Mouse (Mus musculus) testis, adult 2 months (tissue): ENCODE measurements at regions not wholly inside any gene's neighbourhood (a gene's known extent, or its start where the extent isn't known, plus 50 kb on each side); places are given as distances from the start of the nearest gene placed in this dataset.

Experiments
- CTCF ChIP-seq: fragments of 200-500 bp; IDR thresholded peaks from 2 replicates; pipeline ENCODE4 v1.5.1; 2012; ENCODE audit warnings: low read depth, mild to moderate bottlenecking, inconsistent platforms, low read length, moderate library complexity; ENCODE audit not compliant: control insufficient read depth, insufficient read depth, insufficient replicate concordance
- POLR2A ChIP-seq: fragments of 200-500 bp; IDR thresholded peaks from 2 replicates; pipeline ENCODE4 v1.6.1; 2012; ENCODE audit warnings: low read depth, mild to moderate bottlenecking, inconsistent platforms, low read length, moderate library complexity; ENCODE audit not compliant: control insufficient read depth

DNA sequence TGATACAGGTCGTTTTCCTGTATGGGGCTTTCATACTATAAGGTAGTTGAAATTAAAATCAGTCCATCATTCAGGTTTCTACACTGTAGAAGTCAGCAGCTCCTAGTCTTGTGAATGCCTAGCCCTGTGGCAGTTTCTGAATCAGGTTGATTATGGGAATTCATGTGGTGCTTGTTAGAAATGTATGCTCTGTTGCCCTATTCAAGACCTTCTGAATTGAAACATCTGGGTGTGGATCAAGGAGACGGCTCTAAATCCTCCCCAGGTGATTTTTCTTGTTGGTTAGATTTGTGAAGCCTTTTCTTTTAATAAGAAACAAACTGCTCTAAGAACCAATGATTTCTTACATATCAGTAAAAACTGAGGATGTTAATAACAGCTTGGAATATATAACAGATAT, 177.8 kb upstream of the Rarb start:
- TF ChIP-seq CTCF (no peak), POLR2A (no peak)
